Mouse (Mus musculus): Measurements from ENCODE around the gene Ifngr2.

Gene Ifngr2

GRCm38 (mm10) chr16:91565292-91565951 is 18.6 kb downstream of the Ifngr2 start:
- no peak for DNase-seq (ENCODE audit: low read depth, low spot score)

DNA sequence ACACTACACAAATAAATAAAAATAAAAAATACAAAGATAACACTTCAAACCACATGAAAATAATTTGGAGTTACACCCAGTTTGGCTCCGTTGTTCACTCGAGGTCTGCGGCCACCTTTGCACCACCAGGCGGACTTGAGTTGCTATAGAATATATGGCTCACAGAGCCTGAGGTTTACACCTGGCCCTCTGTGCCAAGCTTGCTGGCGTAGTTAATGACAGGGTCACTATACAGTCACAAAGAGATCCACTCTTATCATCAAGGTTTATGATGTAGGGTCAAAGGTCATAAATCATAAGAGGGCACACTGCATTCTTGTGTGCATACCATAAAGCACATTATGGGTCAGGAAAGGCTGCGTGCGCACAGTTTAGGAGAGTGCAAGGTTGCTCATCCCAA is 19.1 kb downstream of the Ifngr2 start:
- DNase-seq (ENCODE audit: low read depth, low spot score) = no peak

- no peak for DNase-seq (ENCODE audit: low read depth, low spot score)
Measured at GRCm38 (mm10) chr16:91568960-91569359, 22.1 kb downstream of the Ifngr2 start.

DNA sequence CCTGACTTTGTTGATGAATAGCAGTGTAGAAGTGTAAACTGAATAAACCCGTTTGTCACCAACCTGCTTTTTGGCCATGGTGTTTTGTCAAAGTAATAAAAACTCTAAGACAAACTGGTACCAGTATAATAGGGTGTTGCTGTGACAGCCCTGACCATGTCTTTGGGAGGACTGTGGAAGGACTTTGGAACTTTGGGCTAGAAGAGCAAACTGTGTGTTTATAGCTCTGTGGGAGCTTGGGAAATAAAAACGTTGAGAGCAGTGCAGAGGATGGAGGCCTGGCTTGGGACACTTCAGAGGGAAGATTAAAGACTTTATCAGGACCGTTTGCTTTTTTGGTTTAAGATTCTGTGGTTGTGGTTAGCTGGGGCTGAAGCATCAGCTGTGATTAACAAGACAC is 24.2 kb downstream of the Ifngr2 start:
- no peak for DNase-seq (ENCODE audit: low read depth, low spot score)

GRCm38 (mm10) chr16:91575151-91575550 is 28.3 kb downstream of the Ifngr2 start:
- no peak for DNase-seq (ENCODE audit: low read depth, low spot score)

DNA sequence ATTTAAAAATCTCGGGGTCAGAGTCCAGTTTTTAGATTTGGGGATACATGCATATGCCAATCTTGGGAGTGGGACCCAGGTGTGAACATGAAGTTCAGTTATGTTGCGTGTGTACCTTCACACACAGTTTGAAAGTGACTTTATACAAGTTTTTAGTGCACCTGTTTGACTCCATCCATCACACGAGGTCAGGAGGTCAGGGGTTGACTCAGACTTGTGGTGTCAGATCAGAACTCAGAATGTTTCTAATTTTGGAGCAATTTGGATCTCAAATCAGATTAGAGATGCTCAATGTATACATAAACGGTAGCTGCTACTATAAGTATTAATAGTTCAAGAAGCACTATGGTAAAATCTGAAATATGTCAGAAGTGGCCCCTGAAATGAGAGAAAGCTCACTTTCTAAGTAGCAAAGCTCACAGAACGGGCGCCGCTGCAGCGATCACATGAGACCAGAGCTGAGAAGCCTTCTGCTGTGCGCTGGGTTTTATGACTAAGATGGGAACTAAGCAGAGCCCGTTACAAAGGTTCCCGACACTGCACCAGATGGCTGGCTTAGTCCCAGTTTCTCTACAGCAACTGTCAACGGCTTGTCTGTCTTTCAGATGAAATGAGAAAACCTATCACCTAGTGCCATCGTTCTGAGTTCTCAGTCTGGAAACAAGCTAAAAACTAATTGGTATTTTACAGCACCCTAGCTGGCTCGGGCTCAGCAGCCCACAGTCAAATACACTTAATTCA is 32.3 kb downstream of the Ifngr2 start:
- no peak for DNase-seq (ENCODE audit: low read depth, low spot score)

DNA sequence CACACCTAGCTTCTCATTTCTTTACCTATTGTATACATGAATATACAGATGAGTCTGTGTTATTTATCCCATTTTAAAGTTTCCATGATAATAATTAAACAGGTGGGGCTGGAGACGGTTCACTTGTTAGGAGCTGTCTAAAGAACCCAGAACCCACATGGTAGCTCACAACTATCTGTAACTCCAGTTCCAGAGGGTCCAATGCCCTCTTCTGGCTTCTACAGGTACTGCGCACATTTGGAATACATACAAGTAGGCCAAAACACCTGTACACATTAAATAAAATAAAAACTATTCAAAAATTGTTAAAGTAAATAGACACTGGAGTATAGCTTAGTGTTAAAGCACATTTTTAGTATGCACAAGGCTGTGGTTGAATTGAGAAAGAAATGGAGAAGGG is 35.4 kb downstream of the Ifngr2 start:
- peak; percentile 47 for DNase-seq (ENCODE audit: low read depth, low spot score)

GRCm38 (mm10) chr16:91585617-91586016 is 38.7 kb downstream of the Ifngr2 start:
- no peak for DNase-seq (ENCODE audit: low read depth, low spot score)

- no peak for DNase-seq (ENCODE audit: low read depth, low spot score)
Measured at GRCm38 (mm10) chr16:91586244-91586643, 39.4 kb downstream of the Ifngr2 start.

DNA sequence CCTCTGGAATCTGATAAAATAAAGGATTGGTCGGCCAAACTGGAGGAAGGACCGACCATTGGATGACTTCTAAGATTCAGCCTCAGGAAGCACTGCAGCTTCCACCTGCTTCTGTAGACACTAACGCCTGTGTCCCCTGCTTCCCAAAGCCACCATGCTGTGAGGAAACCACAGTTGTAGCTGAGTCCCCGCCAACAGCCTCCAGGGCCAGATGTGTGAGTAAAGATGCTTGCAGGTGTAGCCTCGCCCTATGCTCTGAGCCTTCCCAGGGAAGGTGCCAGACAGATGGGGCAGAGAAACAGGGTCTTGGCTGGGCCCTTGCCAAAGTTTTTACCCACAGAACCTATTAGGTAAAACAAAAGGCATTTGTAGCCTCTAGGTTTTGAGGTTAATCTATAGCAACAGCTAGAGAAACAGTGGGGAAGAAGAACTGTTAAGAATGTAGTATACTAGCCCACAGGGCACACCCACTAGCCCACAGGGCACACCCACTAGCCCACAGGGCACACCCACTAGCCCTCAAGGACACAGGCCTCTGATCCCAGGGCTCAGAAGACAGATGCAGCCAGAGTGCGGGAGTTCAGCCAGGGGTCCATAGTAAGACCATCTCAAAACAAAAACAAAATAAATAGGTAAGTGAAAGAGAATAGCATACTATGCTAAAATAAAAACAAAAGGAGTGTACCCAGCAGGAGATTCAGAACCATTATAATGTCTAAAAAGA is 41.0 kb downstream of the Ifngr2 start:
- DNase-seq (ENCODE audit: low read depth, low spot score) = no peak

DNA sequence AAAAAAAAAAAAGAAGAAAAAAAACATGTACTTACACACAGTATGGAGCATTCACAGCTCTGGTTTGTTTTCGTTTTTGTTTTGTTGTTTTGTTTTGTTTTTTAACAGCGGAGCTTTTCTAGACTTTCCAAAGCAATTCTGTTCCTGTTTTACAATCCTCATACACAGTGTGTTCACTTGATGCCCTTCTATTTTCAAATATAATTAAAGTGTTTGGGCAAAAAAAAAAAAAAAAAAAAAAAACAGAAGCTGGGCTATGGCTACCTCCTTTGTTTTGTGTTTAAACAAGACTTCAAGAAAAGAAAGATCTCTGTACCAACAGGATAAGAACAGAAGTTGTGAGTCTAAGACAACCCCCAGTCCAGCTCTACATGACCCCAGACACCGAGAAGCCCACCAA is 41.8 kb downstream of the Ifngr2 start:
- DNase-seq (ENCODE audit: low read depth, low spot score) = no peak

- no peak for DNase-seq (ENCODE audit: low read depth, low spot score)
Measured at GRCm38 (mm10) chr16:91592162-91592561, 45.3 kb downstream of the Ifngr2 start.

DNA sequence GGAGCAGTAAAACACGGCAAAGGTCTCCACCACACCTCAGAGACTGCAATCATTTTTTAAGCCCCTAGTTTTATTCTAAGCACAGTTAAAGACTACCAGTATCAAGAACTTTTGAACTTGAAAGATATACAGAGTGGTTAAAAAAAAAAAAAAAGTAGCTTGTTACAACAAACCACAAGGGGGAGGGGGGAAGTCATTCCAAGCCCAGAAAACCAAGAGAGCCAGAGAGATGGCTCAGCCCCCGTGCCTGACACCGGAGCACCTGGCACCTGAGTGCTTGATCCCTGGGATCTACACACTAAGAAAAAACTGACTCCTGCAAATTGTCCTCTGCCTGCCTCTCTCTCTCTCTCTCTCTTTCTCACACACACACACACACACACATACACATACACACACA is 46.4 kb downstream of the Ifngr2 start:
- no peak for DNase-seq (ENCODE audit: low read depth, low spot score)

- no peak for DNase-seq (ENCODE audit: low read depth, low spot score)
Measured at GRCm38 (mm10) chr16:91595076-91595475, 48.2 kb downstream of the Ifngr2 start.

DNA sequence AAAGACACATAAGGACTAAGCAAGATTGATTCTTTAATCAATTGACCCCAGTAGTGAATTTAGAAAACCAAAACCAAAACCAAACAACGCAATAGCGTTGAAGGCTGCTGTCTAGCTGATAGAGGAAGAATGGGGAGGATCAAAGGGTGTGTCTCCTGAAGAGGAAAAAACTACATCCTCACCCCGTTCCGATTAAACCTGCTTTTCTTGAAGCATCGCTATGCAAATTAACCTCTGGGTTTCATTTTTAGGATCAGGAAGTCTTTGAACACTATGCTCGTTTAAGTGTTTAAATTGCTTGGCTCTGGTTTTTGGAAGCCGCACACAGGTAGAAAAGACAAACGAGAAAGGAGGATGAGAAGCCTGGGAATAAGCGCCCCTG is 49.5 kb downstream of the Ifngr2 start:
- no peak for DNase-seq (ENCODE audit: low read depth, low spot score)

GRCm38 (mm10) chr16:91596779-91597671 is 50.2 kb downstream of the Ifngr2 start:
- peak; percentile 34 for DNase-seq (ENCODE audit: low read depth, low spot score)

DNA sequence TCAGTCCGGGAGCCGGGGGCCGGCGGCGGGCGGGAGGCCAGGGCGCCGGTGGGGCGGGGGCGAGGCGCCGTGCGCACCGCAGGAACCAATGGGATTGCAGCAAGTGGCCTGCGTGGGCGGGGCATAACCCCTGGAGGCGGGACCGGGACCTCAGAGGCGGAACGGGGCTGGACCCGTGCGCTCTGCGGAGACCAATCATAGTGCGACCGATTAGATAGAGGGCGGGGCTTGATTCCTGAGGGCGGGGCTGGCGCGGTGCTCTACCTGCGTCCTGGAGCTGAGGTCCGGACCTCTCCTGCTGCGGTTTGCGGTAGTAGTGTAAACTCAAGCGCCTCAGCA is 50.8 kb downstream of the Ifngr2 start, which contains the start of gene Tmem50b:
Tmem50b (minus strand) TSS at position 129 of the 339 bp plus-strand sequence.
- peak; percentile 98 for DNase-seq (ENCODE audit: low read depth, low spot score)

DNA sequence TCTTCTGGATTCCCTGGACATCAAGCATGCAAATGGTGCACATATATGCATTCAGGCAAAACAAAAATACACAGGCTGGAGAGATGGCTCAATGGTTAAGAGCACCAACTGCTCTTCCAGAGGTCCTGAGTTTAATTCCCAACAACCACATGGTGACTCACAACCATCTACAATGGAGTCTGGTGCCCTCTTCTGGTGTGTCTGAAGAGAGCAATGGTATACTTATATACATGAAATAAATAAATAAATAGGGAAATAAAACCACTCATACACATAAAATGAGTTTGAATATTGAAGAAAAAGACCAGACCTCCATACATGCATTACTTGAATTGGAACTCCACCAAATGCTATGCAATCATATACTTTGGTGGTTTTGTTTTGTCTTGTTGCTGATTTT is 52.4 kb downstream of the Ifngr2 start:
- no peak for DNase-seq (ENCODE audit: low read depth, low spot score)

- no peak for DNase-seq (ENCODE audit: low read depth, low spot score)
Measured at GRCm38 (mm10) chr16:91601081-91601480, 54.2 kb downstream of the Ifngr2 start.

DNA sequence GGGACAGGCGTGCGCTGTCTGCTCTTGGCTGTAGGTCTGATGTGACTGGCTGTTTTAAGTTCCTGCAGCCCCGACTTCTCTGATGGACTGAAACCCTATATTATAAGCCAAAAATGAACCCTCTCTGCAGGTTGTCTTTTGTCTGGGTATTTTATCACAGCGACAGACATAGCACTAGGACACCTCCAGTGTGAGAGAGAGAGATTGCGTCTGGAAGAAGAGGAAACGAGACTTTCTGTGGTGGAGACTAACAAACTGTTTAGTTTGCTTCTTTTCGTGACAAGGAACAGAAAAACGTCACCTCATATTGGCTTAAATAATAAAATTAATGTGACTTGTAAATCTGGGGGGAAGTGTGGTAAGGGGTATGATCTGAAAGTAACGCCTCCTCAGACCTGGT is 54.8 kb downstream of the Ifngr2 start:
- DNase-seq (ENCODE audit: low read depth, low spot score) = no peak

DNA sequence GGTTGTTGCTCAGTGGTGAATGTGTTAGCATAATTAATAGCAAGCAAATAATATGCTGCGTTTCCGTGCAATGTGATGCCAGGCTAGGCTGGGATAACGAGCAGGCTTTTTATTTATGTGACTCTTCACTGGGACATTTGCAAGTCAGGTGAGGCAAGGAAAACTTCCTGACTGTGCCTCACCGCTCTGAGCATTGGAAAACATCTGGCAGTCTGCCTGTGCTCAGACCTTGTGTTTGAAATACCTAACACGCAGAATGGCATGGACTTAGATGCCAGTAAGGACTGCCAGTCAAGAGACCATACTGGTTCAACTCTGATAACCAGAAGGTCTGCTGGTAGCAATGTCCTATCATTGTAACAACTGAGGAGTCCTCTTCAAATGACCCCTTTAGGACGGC is 58.3 kb downstream of the Ifngr2 start:
- DNase-seq (ENCODE audit: low read depth, low spot score) = no peak

DNA sequence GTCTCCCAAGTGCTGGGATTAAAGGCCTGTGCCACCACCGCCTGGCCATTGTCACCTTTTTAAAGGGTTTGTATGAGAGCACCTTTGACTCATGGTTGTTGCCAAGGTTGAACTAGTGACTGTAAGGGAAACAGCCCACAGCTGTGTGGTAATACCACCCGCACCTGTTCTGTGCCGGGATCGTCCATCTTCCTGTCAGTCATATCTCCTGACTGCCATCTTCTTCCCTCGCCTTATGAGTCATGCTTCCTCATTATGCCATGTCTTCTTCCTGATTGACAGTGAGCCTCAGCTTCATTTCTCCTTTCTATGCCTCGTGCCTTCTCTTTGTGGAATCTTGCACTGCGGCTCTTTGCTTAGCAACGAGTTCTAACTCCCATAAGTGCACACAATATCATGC is 60.1 kb downstream of the Ifngr2 start:
- DNase-seq (ENCODE audit: low read depth, low spot score) = no peak

All from mesoderm, embryonic 11.5 days (tissue).